Mouse (Mus musculus) heart, postnatal 4 days (tissue): ENCODE results near the gene Lhcgr. TPM values are rescaled to one million over a fixed set of nuclear protein-coding genes. Genes with fewer than 3 reads are reported as not detected.
"Not testable (repeated sequence)": the region's sequence is repeated elsewhere in the genome, so short reads cannot be mapped to it uniquely, and the experiment has no call there.

Experiments used
- DNase-seq: peaks from one replicate; pipeline ENCODE4 v3.0.0; 2021
- total RNA-seq, 2 experiments: library from RNA; stranded (reverse); gene quantifications; 2 replicates each; pipeline ENCODE4 v1.2.3; 2021

The Lhcgr gene
- total RNA-seq = not detected

DNA sequence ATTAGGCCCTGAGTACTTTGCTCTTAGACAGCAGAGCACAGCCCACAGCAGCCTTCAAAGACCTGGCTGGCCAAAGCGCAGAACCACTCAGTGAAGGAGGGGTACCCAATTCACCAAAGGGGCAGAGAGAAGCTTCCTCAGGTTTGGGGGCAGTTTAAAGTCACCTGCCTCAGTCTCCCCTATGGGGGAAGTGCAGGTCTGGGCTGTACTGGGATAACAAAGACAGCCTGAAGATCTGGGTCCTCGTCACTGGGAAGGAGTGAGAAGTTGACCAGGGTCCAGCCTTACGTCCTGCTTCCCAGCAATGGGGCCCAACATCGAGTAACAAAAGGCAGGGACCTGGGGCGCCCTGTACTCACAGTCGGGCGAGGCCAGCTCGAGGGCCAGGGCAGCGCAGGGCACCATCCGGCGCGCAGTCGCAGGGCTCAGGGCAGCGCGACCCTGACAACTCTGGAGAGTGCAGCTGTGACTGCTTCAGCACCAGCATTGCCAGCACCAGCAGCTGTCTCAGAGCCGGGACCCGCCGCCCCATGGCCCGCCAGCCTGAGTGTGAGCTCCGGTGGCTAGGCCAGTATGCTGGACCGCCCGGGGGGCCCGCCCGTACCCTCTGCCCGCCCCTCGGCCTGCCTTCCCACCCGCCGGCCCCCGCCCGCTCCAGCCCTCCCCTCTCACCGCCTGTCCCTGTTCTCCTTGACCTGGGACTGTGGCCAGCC, at the start of gene Lhcgr:
TSS of gene Lhcgr (minus strand) at position 551 of the 713 bp plus-strand sequence.
- peak; percentile 12 for DNase-seq

GRCm38 (mm10) chr17:88817601-88818000, 25.8 kb upstream of the Lhcgr start:
- DNase-seq = no peak

GRCm38 (mm10) chr17:88812943-88813342, 21.2 kb upstream of the Lhcgr start:
- DNase-seq = not testable (repeated sequence)

- DNase-seq = no peak
Measured at GRCm38 (mm10) chr17:88810807-88811206, 19.0 kb upstream of the Lhcgr start.

DNA sequence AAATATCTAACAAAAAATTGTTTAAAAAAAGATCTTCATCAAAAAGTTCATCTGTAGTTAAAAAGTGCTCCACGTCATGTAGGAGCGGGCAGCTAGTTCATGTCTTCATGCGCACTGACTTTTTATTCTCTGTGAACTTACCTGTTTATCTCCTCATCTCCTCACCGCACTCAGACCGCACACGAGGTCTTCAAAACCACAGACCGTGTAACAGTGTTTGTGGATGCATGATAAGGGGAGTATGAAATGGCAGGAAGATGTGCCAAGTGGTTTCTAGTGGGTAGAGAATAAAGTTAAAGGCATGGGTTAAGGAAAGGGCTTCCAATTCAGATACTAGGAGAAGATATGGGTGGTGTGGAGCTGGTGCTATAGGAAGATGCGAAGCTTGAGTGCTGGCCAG, 14.6 kb upstream of the Lhcgr start:
- no peak for DNase-seq

DNA sequence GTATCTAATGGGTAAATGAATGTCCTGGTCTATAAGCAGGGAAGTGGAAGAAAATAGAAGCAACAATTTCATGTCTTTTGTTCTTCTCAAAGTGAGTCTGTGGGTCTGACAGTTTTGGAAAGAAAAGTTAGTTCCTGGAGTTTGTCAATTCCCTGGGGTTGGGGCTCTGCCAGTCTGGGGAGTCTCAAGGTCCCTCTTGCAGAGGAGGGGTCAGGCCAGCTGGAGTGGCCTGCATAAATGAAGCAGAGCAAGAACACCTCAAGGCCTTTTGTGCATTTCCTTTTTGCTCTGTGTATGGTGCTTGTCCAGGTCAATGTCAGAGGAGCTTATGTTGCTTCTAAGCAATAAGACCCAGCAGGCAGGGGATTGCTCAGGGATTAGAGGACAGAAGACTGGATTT, 11.7 kb upstream of the Lhcgr start:
- no peak for DNase-seq

GRCm38 (mm10) chr17:88790680-88791079, 1.1 kb downstream of the Lhcgr start:
- DNase-seq = no peak

DNA sequence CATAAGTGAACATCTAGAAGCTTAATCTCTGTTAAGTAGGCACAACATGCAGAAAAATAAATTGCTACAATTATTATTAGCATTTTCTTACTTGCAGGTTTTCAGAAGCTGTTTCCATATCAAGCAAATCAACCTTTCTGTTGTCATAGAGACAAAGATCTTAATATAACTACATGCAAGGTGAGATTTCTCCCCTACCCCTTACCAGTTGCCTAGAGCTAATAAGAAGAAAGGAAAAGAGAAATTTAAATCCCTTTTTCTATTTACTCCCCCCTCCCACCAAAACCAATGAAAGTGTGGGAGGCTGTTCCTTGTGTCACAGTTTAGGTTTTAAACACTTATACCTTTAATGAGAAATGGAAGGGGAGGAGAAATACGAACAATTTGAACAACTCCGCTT, 3.4 kb downstream of the Lhcgr start:
- DNase-seq = no peak

GRCm38 (mm10) chr17:88786881-88787280, 4.9 kb downstream of the Lhcgr start:
- no peak for DNase-seq

DNA sequence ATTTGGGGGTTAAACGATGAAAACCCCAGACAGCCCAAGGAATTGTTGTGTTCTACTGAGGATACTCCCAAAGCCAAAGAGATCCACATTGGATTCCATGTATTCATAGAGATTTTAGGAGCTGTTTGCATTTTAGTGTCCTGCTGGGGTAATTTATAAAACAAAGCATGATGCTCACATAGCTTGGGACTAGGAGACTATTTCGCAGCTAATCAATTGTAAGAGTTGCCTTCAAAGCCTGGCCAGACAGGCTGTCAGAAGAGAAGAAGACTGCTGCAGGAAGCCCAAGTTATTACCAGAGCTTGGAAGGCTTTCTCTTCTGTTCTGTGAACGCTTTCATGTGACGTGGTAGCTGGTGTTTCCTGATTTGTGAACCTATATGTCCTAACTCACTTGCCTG, 5.4 kb downstream of the Lhcgr start:
- no peak for DNase-seq

DNA sequence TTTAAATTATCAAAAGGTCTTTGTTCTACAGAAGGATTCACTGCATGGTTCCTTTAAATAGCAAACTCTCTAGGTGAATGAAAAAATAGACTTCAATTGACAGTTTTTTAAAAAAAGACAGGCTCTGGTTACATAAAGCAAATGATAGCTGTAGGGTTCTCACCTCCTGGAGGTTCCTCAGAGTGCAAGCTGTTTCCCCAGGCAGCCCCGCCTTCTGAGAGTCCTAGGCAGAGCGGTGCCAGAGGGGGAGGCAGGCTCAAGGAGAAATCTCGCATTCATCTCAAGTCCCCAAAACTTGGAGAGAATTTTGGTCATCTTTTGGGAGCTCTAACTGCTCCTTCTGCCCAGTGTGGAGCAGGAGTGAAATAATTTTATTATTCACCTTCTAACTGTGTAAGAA, 12.6 kb downstream of the Lhcgr start:
- DNase-seq = no peak

DNA sequence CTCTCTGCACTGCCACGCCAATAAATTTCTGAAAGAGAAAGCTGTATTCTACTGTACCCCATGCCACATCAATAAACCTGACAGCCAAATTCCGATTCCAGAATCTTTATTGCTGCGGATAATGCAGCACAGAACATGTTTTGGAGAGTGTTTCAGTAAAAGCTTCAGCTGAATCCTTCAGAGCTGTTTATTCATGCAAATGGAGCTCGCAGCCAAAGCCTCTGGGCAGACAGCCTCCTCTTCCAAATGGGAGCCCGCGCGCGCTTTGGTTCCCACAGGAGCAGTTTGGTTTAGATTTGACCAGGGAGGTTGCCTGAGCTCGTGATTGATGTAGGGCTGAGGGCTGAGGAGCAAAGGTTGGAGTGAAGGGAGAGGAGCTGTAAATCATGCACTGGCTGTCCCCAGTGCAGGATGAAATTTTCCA, 17.7 kb downstream of the Lhcgr start:
- DNase-seq = no peak

GRCm38 (mm10) chr17:88770081-88770480, 21.7 kb downstream of the Lhcgr start:
- DNase-seq = no peak

GRCm38 (mm10) chr17:88769283-88769859, 22.4 kb downstream of the Lhcgr start:
- no peak for DNase-seq

DNA sequence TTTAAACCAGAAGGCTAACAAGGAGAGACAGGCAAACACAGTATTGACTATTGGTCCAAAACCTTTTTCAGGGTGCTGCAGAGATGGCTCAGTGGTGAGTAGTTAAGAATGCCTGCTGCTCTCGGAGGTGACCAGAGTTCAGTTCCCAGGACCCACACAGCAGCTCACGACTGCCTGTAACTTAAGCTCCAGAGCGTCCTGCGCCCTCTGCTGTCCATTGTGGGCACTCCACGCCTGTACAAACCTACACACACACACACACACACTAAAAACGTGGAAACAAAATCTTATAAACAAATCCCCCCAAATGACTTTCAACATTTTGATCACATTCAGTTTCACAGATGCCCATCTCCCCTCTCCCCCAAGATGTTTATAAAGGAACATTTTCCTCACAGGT, 24.9 kb downstream of the Lhcgr start:
- no peak for DNase-seq

GRCm38 (mm10) chr17:88764136-88764485, 27.7 kb downstream of the Lhcgr start:
- DNase-seq = no peak

DNA sequence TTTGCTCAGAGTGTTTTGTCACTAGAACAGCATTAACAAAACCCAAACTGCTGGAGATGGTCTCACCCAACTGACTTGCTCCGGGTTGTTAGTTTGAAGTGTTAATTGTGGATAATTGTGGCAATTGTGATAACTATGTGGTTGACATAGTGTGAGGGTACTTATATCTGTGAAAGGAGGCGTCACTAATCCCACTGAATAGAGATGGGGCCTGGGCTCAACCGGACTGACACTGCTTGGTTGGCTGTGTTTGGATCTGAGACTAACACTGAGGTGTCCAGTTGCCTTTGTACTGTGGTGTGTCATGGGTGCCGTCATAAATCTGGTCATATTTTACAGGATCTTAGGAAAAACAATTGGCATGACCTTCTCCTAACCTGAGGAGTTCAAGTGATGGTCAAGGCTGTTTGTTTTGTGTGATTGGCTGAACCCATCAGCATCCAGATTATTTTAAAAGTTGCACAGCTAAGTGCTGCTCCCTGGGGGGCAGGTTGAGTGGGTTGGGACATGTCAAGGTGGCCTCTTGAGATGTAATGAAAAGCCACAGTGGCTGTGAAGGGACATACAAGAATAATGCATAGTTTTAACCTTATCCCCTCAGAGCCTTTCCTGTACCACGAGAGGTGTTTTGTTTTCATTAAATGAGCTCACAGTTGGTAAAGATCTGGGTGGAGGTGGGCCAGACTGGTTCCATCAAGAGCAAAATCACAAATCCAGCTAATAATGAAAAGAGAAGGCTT, 28.2 kb downstream of the Lhcgr start:
- no peak for DNase-seq

GRCm38 (mm10) chr17:88758003-88758437, 33.8 kb downstream of the Lhcgr start:
- DNase-seq = no peak

- no peak for DNase-seq
Measured at GRCm38 (mm10) chr17:88755776-88756175, 36.0 kb downstream of the Lhcgr start.

DNA sequence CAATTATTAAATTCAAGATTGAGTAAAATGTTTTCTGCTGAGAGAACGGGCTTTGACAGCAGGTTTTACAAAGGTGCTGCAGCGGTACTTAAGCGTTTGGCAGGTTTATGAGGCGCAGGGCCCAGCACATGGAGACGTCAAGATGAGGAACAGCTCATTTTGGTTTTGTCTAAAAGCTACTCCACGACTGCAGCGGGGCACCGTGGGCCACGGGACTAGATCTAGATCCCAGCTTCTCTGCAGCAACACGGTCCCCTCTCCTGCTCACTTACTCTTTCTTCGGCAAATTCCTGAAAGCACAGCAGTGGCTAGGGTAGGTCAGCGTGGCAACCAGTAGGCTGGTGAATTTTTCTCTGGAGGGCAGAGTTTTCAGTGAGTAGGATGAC, 38.3 kb downstream of the Lhcgr start:
- no peak for DNase-seq

DNA sequence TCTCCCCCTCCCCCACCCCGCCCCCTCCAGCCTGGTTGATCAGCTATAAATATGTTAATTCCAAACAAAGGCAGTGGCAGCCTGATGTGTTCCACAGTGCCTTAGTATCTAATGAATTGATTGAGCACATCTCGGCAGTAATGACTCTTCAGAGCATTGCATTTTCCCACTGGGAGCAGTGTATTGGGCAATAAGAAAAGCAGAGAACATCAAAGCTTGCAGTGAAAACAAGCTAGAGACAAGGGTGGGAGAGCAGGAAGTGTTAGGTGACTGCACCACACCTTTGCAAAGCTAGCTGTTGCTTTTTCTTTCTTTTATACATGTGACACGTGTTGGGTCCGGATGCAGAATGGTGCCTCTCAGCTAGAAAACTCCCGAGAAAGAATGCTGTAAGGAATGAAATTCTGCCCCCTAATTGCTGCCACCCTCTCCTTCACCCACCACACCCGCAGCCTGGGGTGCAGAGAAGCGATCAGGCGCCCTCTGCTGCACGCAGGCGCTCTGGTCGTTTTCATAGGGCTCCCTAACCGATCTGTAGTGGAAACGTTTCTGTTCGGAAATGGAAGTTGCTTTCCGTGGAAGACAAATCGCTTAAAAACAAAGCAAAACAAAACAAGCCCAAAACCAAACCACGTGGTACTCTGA, 38.8 kb downstream of the Lhcgr start:
- DNase-seq = peak; percentile 33

DNA sequence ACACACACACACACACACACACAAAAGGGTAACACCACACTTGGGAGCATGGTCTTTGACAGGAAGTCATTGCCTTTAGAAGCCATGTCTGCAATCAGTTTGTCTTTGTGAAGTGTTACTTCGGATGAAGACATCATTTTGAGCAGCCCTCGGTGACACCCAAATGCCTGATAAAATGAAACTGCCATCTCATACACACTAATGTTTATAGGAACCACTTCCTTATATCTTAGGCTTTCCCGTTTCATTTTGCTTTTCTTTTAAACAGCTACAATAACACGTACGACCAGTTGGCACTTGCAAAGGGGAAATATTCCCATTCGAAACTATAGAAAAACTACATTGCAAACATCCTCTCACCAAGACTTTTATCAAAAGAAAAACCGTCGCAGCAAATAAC, 42.1 kb downstream of the Lhcgr start:
- no peak for DNase-seq

DNA sequence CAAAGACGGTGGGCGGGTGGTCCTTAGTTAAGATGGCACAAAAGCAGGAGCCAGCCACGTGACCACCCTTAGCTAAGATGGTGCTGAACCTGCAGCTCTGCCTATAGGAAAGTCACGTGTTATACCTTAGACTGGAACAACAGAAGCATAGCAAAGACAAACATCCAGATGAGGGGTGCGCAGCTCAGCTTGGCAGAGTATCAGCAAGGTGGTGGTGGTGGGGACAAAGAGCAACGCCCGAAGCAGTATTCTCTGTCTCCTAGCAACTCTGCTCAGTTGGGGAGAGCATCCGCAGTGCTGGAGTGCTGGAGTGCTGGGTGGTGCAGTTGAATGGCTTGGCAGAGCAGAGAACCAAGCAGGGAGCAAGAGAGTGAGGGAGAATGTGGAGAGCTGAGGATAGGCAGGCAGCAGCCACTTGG, 85.5 kb downstream of the Lhcgr start:
- no peak for DNase-seq
